Mouse (Mus musculus): Measurements from ENCODE around the gene Tspyl3. TPM values are rescaled to one million over a fixed set of nuclear protein-coding genes. Genes with fewer than 3 reads are reported as not detected.

Gene Tspyl3
- polyA plus RNA-seq, 1 experiment from 2014 or later, result 4.7 TPM

- TF ChIP-seq EP300 (IDR thresholded peaks at IDR 0.05) (no peak), CTCF (IDR thresholded peaks at IDR 0.05) (no peak)
- DNase-seq (ENCODE audit: low spot score), result peak; percentile 23
- no peaks in the 10 kb centered on the region for H3K27me3 ChIP-seq (replicated peaks; ENCODE audit: insufficient read depth, low read length)
- H3K4me3 ChIP-seq (ENCODE audit: low read depth, low read length), result no peak overlapping the region
- no peak overlapping the region for H3K9ac ChIP-seq (replicated peaks; ENCODE audit: low read depth)
- 51% methylated on average over 8 of the region's 8 CpGs for WGBS
- H3K4me1 ChIP-seq (ENCODE audit: insufficient read depth, low read depth, low read length), result no peaks in the 10 kb centered on the region
- no peak for ATAC-seq
- no peaks in the 10 kb centered on the region for H3K36me3 ChIP-seq (ENCODE audit: insufficient read depth, low read length)
- no peak overlapping the region for H3K27ac ChIP-seq (ENCODE audit: low read length)
- no peaks in the 10 kb centered on the region for H3K9me3 ChIP-seq (ENCODE audit: low read length)
- H3K4me2 ChIP-seq (replicated peaks; ENCODE audit: low read depth, low read length), result no peak overlapping the region
Observed at GRCm38 (mm10) chr2:153175995-153176570, 49.2 kb downstream of the Tspyl3 start.

Other genes with a start within 250 kb of the Tspyl3 start
- gene Pdrg1, start 210.0 kb downstream of the Tspyl3 start, polyA plus RNA-seq (2015; fragmentation: Nextera tagmentation; extraction: Ambion mirVana), result 76.6 and 97.2 TPM in 2 replicates
- not detected in 2 replicates for gene Xkr7, start 193.6 kb downstream of the Tspyl3 start, polyA plus RNA-seq (2015; fragmentation: Nextera tagmentation; extraction: Ambion mirVana)
- 10.7 and 11.1 TPM in 2 replicates for gene Ccm2l, start 159.5 kb downstream of the Tspyl3 start, polyA plus RNA-seq (2015; fragmentation: Nextera tagmentation; extraction: Ambion mirVana)
- 37.1 and 59.4 TPM in 2 replicates for gene Hck, start 117.0 kb downstream of the Tspyl3 start, polyA plus RNA-seq (2015; fragmentation: Nextera tagmentation; extraction: Ambion mirVana)
- gene Tm9sf4, start 64.1 kb downstream of the Tspyl3 start, polyA plus RNA-seq (2015; fragmentation: Nextera tagmentation; extraction: Ambion mirVana), result 39.7 and 44.5 TPM in 2 replicates
- 6.8 and 7.1 TPM in 2 replicates for gene Plagl2, start 16.0 kb upstream of the Tspyl3 start, polyA plus RNA-seq (2015; fragmentation: Nextera tagmentation; extraction: Ambion mirVana)
- 2.8 and 3.1 TPM in 2 replicates for gene Pofut1, start 16.1 kb upstream of the Tspyl3 start, polyA plus RNA-seq (2015; fragmentation: Nextera tagmentation; extraction: Ambion mirVana)
- 4.7 and 5.2 TPM in 2 replicates for gene Kif3b, start 66.0 kb upstream of the Tspyl3 start, polyA plus RNA-seq (2015; fragmentation: Nextera tagmentation; extraction: Ambion mirVana)
- 10.3 and 12.1 TPM in 2 replicates for gene Asxl1, start 120.4 kb upstream of the Tspyl3 start, polyA plus RNA-seq (2015; fragmentation: Nextera tagmentation; extraction: Ambion mirVana)

All from lung, postnatal 0 days (tissue).